ENCODE assay signal across 8 mouse cellular contexts in genomic region chr1:73862323-73863073, GRCm38 (mm10).
A peak's percentile ranks its signal among the peaks of the same experiment; 100 is the strongest.
DNase-seq lines count a peak whose midpoint lies in the region; ATAC-seq and TF ChIP-seq lines count a peak whose summit lies in the region.

No protein-coding gene starts in this region.

- H3K4me1 ChIP-seq in forebrain, embryonic 14.5 days (ENCODE audit: control insufficient read depth, insufficient read depth, low read length), result no peaks in the 10 kb centered on the region

- H3K4me2 ChIP-seq in forebrain, embryonic 14.5 days (ENCODE audit: low read length), result peak overlapping the region; percentile 6; the same call in 1 of the 2 replicates

- peak; percentile 80 for TF ChIP-seq CTCF in layer of hippocampus, adult 2 months (conservative IDR thresholded peaks at IDR 0.05)

- no peak overlapping the region for H3K9ac ChIP-seq in forebrain, embryonic 14.5 days (ENCODE audit: low read length)

- peak; percentile 95 for DNase-seq in ES-CJ7 (ENCODE audit: low read depth, low spot score)
- peak; percentile 6 for DNase-seq in adrenal gland, adult 8-10 months
- DNase-seq in forebrain, embryonic 14.5 days (ENCODE audit: low spot score), result peak; percentile 78
- peak in 1 of 2 experiments; percentile 48 for DNase-seq in layer of hippocampus, adult 2 months (ENCODE audit: low spot score in 2 of 2)
- DNase-seq in lung, postnatal 36 days, result peak; percentile 69
- DNase-seq in spleen, postnatal 10 days (ENCODE audit: low spot score in 2 of 2), result peak; percentile 11 to 57
- DNase-seq in T-cell, adult 2 months (ENCODE audit: low spot score), result no peak

- 9% methylated on average over 15 of the region's 15 CpGs for WGBS in forebrain, embryonic 14.5 days

- H3K9me3 ChIP-seq in forebrain, embryonic 14.5 days (replicated peaks; ENCODE audit: control insufficient read depth, low read length), result no peaks in the 10 kb centered on the region

- no peak overlapping the region for H3K27ac ChIP-seq in forebrain, embryonic 14.5 days (ENCODE audit: low read depth, low read length)
- no peak overlapping the region for H3K27ac ChIP-seq in layer of hippocampus, adult 2 months

- no peaks in the 10 kb centered on the region for H3K27me3 ChIP-seq in forebrain, embryonic 14.5 days (replicated peaks; ENCODE audit: control insufficient read depth, insufficient read depth, low read length)

- no peaks in the 10 kb centered on the region for H3K36me3 ChIP-seq in forebrain, embryonic 14.5 days (ENCODE audit: control insufficient read depth, insufficient read depth, low read length)

- peak; percentile 97 for ATAC-seq in forebrain, embryonic 14.5 days
- peak; percentile 99 for ATAC-seq in hematopoietic stem cell, adult 5-6 weeks (replicated peaks in 1 of 2; ENCODE audit: insufficient read depth in 1 of 2, low FRiP score in 2 of 2, low TSS enrichment in 1 of 2, low read depth in 1 of 2, poor library complexity in 2 of 2, severe bottlenecking in 2 of 2)

- no peak overlapping the region for H3K4me3 ChIP-seq in forebrain, embryonic 14.5 days (ENCODE audit: low read depth, low read length)
- no peak overlapping the region for H3K4me3 ChIP-seq in layer of hippocampus, adult 2 months
